Mouse (Mus musculus): Measurements from ENCODE around the gene Gm42791. TPM values are rescaled to one million over a fixed set of nuclear protein-coding genes. Genes with fewer than 3 reads are reported as not detected.

Gm42791 gene
- polyA plus RNA-seq, 1 experiment: not detected

GRCm38 (mm10) chr5:148869583-148869982, 125.4 kb downstream of the Gm42791 start:
- no peak overlapping the region for H3K27ac ChIP-seq (ENCODE audit: insufficient read depth, low read depth, low read length)
- H3K4me3 ChIP-seq (ENCODE audit: low read depth, low read length): no peak overlapping the region
- no peaks in the 10 kb centered on the region for H3K27me3 ChIP-seq (ENCODE audit: control insufficient read depth, insufficient read depth, low read length)
- 0 out of 2 replicates have a peak, but pooled peaks cover 2% of the 10 kb centered on the region for H3K36me3 ChIP-seq (ENCODE audit: control insufficient read depth, insufficient read depth, low read length)
- H3K4me1 ChIP-seq (ENCODE audit: control insufficient read depth, insufficient read depth, insufficient read length, low read length): no peaks in the 10 kb centered on the region
- WGBS: 36% methylated on average over 3 of the region's 3 CpGs
- no peak for TF ChIP-seq POLR2A (IDR thresholded peaks at IDR 0.05; ENCODE audit: low read depth, low read length)
- no peak for TF ChIP-seq CTCF (IDR thresholded peaks at IDR 0.05; ENCODE audit: extremely low read depth, insufficient read length, insufficient replicate concordance, low read depth, low read length)

DNA sequence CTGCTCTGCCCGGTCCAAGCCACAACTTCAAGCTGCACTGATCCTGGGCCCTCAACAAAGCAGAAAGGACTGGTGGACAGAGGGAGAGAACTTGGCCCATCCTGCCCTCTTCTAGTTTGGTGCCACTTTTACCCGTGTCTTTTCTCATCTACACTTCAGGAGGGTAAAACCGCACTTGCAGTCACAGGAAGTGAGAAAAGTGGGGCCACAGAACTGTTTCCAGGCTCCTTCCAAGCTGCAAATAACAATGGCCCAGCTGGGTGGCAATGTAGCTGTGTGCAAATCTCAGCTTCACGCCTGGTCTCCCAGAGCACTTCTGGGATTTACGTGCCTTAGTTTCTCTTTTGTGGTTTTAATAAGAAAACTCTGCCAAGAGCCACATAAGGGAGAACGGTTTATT, 127.2 kb downstream of the Gm42791 start:
- H3K27ac ChIP-seq (ENCODE audit: insufficient read depth, low read depth, low read length): no peak overlapping the region
- no peaks in the 10 kb centered on the region for H3K4me1 ChIP-seq (ENCODE audit: control insufficient read depth, insufficient read depth, insufficient read length, low read length)
- TF ChIP-seq CTCF (IDR thresholded peaks at IDR 0.05; ENCODE audit: extremely low read depth, insufficient read length, insufficient replicate concordance, low read depth, low read length) (no peak), POLR2A (IDR thresholded peaks at IDR 0.05; ENCODE audit: low read depth, low read length) (no peak)
- H3K27me3 ChIP-seq (ENCODE audit: control insufficient read depth, insufficient read depth, low read length): no peaks in the 10 kb centered on the region
- WGBS: 73% methylated on average over 6 of the region's 6 CpGs
- no peak overlapping the region for H3K4me3 ChIP-seq (ENCODE audit: low read depth, low read length)
- no peaks in the 10 kb centered on the region for H3K36me3 ChIP-seq (ENCODE audit: control insufficient read depth, insufficient read depth, low read length)

GRCm38 (mm10) chr5:148867171-148867570, 127.8 kb downstream of the Gm42791 start:
- Histone ChIP-seq H3K36me3 (ENCODE audit: control insufficient read depth, insufficient read depth, low read length) (no peaks in the 10 kb centered on the region), H3K4me3 (ENCODE audit: low read depth, low read length) (no peak overlapping the region), H3K4me1 (ENCODE audit: control insufficient read depth, insufficient read depth, insufficient read length, low read length) (no peaks in the 10 kb centered on the region), H3K27me3 (ENCODE audit: control insufficient read depth, insufficient read depth, low read length) (no peaks in the 10 kb centered on the region), H3K27ac (ENCODE audit: insufficient read depth, low read depth, low read length) (no peak overlapping the region)
- TF ChIP-seq CTCF (IDR thresholded peaks at IDR 0.05; ENCODE audit: extremely low read depth, insufficient read length, insufficient replicate concordance, low read depth, low read length) (no peak), POLR2A (IDR thresholded peaks at IDR 0.05; ENCODE audit: low read depth, low read length) (no peak)
- 59% methylated on average over 7 of the region's 7 CpGs for WGBS

- H3K4me1 ChIP-seq (ENCODE audit: control insufficient read depth, insufficient read depth, insufficient read length, low read length): no peaks in the 10 kb centered on the region
- TF ChIP-seq POLR2A (IDR thresholded peaks at IDR 0.05; ENCODE audit: low read depth, low read length): no peak
- TF ChIP-seq CTCF (IDR thresholded peaks at IDR 0.05; ENCODE audit: extremely low read depth, insufficient read length, insufficient replicate concordance, low read depth, low read length): no peak
- no peak overlapping the region for H3K4me3 ChIP-seq (ENCODE audit: low read depth, low read length)
- no peaks in the 10 kb centered on the region for H3K27me3 ChIP-seq (ENCODE audit: control insufficient read depth, insufficient read depth, low read length)
- H3K36me3 ChIP-seq (ENCODE audit: control insufficient read depth, insufficient read depth, low read length): no peaks in the 10 kb centered on the region
- no peak overlapping the region for H3K27ac ChIP-seq (ENCODE audit: insufficient read depth, low read depth, low read length)
- 51% methylated on average over 10 of the region's 10 CpGs for WGBS
Observed at GRCm38 (mm10) chr5:148866571-148866970, 128.4 kb downstream of the Gm42791 start.

- TF ChIP-seq CTCF (IDR thresholded peaks at IDR 0.05; ENCODE audit: extremely low read depth, insufficient read length, insufficient replicate concordance, low read depth, low read length) (no peak), POLR2A (IDR thresholded peaks at IDR 0.05; ENCODE audit: low read depth, low read length) (no peak)
- Histone ChIP-seq H3K27me3 (ENCODE audit: control insufficient read depth, insufficient read depth, low read length) (no peaks in the 10 kb centered on the region), H3K36me3 (ENCODE audit: control insufficient read depth, insufficient read depth, low read length) (no peaks in the 10 kb centered on the region), H3K27ac (ENCODE audit: insufficient read depth, low read depth, low read length) (no peak overlapping the region), H3K4me1 (ENCODE audit: control insufficient read depth, insufficient read depth, insufficient read length, low read length) (no peaks in the 10 kb centered on the region), H3K4me3 (ENCODE audit: low read depth, low read length) (no peak overlapping the region)
- 72% methylated on average over 6 of the region's 6 CpGs for WGBS
Observed at GRCm38 (mm10) chr5:148863409-148863808, 131.5 kb downstream of the Gm42791 start.

DNA sequence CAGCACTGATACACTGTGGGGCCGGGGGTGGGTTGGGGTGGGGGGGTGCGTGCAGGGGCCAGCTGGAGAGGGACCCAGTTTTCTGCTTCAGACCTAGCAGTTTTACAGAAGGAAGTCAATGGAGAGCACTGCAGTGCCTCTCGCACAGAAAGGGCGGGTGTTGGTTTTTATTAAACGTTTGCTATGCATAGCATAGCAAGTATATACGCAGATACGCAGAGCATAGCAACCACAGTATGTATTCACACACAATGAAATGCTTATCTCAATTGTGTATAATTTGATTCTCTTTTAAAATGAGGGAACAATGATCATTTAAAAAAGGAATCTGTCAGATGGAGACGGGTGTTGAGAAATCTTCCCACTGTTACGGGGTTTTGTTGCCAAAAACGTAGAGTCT, 132.1 kb downstream of the Gm42791 start:
- H3K36me3 ChIP-seq (ENCODE audit: control insufficient read depth, insufficient read depth, low read length): no peaks in the 10 kb centered on the region
- no peaks in the 10 kb centered on the region for H3K27me3 ChIP-seq (ENCODE audit: control insufficient read depth, insufficient read depth, low read length)
- no peak overlapping the region for H3K27ac ChIP-seq (ENCODE audit: insufficient read depth, low read depth, low read length)
- 67% methylated on average over 10 of the region's 10 CpGs for WGBS
- H3K4me1 ChIP-seq (ENCODE audit: control insufficient read depth, insufficient read depth, insufficient read length, low read length): no peaks in the 10 kb centered on the region
- TF ChIP-seq POLR2A (IDR thresholded peaks at IDR 0.05; ENCODE audit: low read depth, low read length) (no peak), CTCF (IDR thresholded peaks at IDR 0.05; ENCODE audit: extremely low read depth, insufficient read length, insufficient replicate concordance, low read depth, low read length) (no peak)
- H3K4me3 ChIP-seq (ENCODE audit: low read depth, low read length): no peak overlapping the region

DNA sequence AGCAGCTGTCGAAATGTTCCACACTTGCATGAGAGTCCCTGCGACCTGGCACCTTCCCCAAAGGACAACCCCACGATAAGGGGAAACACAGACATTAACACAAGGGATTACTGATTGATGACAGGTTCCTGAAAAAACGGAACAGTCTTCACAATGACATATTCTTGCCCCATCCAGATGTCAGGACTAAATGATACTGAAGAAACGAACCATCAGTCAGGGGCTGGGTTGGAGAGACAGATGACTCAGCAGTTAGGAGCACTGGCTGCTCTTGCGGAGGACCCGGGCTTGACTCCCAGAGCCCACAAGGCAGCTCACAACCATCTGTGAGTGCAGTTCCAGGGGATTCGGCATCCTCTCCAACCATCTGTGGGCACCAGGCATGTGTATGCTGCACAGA, 132.8 kb downstream of the Gm42791 start:
- H3K4me3 ChIP-seq (ENCODE audit: low read depth, low read length): no peak overlapping the region
- 66% methylated on average over 8 of the region's 8 CpGs for WGBS
- no peaks in the 10 kb centered on the region for H3K27me3 ChIP-seq (ENCODE audit: control insufficient read depth, insufficient read depth, low read length)
- TF ChIP-seq CTCF (IDR thresholded peaks at IDR 0.05; ENCODE audit: extremely low read depth, insufficient read length, insufficient replicate concordance, low read depth, low read length) (no peak), POLR2A (IDR thresholded peaks at IDR 0.05; ENCODE audit: low read depth, low read length) (no peak)
- H3K27ac ChIP-seq (ENCODE audit: insufficient read depth, low read depth, low read length): no peak overlapping the region
- H3K36me3 ChIP-seq (ENCODE audit: control insufficient read depth, insufficient read depth, low read length): no peaks in the 10 kb centered on the region
- H3K4me1 ChIP-seq (ENCODE audit: control insufficient read depth, insufficient read depth, insufficient read length, low read length): no peaks in the 10 kb centered on the region

GRCm38 (mm10) chr5:148857522-148857921, 137.4 kb downstream of the Gm42791 start:
- TF ChIP-seq CTCF (IDR thresholded peaks at IDR 0.05; ENCODE audit: extremely low read depth, insufficient read length, insufficient replicate concordance, low read depth, low read length): no peak
- TF ChIP-seq POLR2A (IDR thresholded peaks at IDR 0.05; ENCODE audit: low read depth, low read length): no peak
- WGBS: 36% methylated on average over 3 of the region's 3 CpGs
- H3K4me1 ChIP-seq (ENCODE audit: control insufficient read depth, insufficient read depth, insufficient read length, low read length): no peaks in the 10 kb centered on the region

More at GRCm38 (mm10) chr5:148857522-148857921, 137.4 kb downstream of the Gm42791 start:
- no peak overlapping the region for H3K27ac ChIP-seq (ENCODE audit: insufficient read depth, low read depth, low read length)
- H3K4me3 ChIP-seq (ENCODE audit: low read depth, low read length): no peak overlapping the region
- no peaks in the 10 kb centered on the region for H3K27me3 ChIP-seq (ENCODE audit: control insufficient read depth, insufficient read depth, low read length)
- no peaks in the 10 kb centered on the region for H3K36me3 ChIP-seq (ENCODE audit: control insufficient read depth, insufficient read depth, low read length)
